Mouse (Mus musculus): ENCODE results near the gene Irgc1. TPM values are rescaled to one million over a fixed set of nuclear protein-coding genes. Genes with fewer than 3 reads are reported as not detected.

The Irgc1 gene
- not detected in 2 replicates for polyA plus RNA-seq (2015; fragmentation: Nextera tagmentation; extraction: Ambion mirVana)

- Histone ChIP-seq H3K27ac (ENCODE audit: low read depth, low read length) (no peak within 1 kb of the TSS), H3K9ac (ENCODE audit: low read depth, low read length) (no peak within 1 kb of the TSS), H3K9me3 (ENCODE audit: control insufficient read depth) (no peaks in the 10 kb centered on the region), H3K27me3 (replicated peaks; ENCODE audit: control insufficient read depth, insufficient read depth, low read length) (no peaks in the 10 kb centered on the region), H3K4me3 (ENCODE audit: low read depth, low read length) (no peak within 1 kb of the TSS), H3K36me3 (ENCODE audit: control insufficient read depth, insufficient read depth) (no peaks in the 10 kb centered on the region), H3K4me1 (replicated peaks; ENCODE audit: control insufficient read depth, insufficient read depth, low read length) (no peaks in the 10 kb centered on the region), H3K4me2 (replicated peaks; ENCODE audit: low read depth) (no peak within 1 kb of the TSS)
- TF ChIP-seq CTCF (IDR thresholded peaks at IDR 0.05; ENCODE audit: low read depth) = no peak
- WGBS = 70% methylated on average over 9 of the region's 9 CpGs
- no peak for ATAC-seq
Observed at GRCm38 (mm10) chr7:24451855-24452311, at the start of gene Irgc1. Gene Irgc1, minus strand, starts transcription at chr7:24452297.

GRCm38 (mm10) chr7:24501492-24501891 lies 49.4 kb upstream of the Irgc1 start:
- peaks cover 24% of the 10 kb centered on the region for H3K27me3 ChIP-seq (replicated peaks; ENCODE audit: control insufficient read depth, insufficient read depth, low read length)
- WGBS = 39% methylated on average over 21 of the region's 21 CpGs
- H3K36me3 ChIP-seq (ENCODE audit: control insufficient read depth, insufficient read depth) = no peaks in the 10 kb centered on the region
- H3K9me3 ChIP-seq (ENCODE audit: control insufficient read depth) = no peaks in the 10 kb centered on the region
- ATAC-seq = no peak
- peak; percentile 57 for TF ChIP-seq CTCF (IDR thresholded peaks at IDR 0.05; ENCODE audit: low read depth)
- H3K4me2 ChIP-seq (replicated peaks; ENCODE audit: low read depth) = no peak overlapping the region
- H3K4me1 ChIP-seq (replicated peaks; ENCODE audit: control insufficient read depth, insufficient read depth, low read length) = no peaks in the 10 kb centered on the region
- no peak overlapping the region for H3K9ac ChIP-seq (ENCODE audit: low read depth, low read length)
- H3K4me3 ChIP-seq (ENCODE audit: low read depth, low read length) = no peak overlapping the region
- no peak overlapping the region for H3K27ac ChIP-seq (ENCODE audit: low read depth, low read length)

- no peak for ATAC-seq
- Histone ChIP-seq H3K27ac (ENCODE audit: low read depth, low read length) (no peak overlapping the region), H3K4me2 (replicated peaks; ENCODE audit: low read depth) (no peak overlapping the region), H3K9me3 (ENCODE audit: control insufficient read depth) (no peaks in the 10 kb centered on the region), H3K27me3 (replicated peaks; ENCODE audit: control insufficient read depth, insufficient read depth, low read length) (peaks cover 24% of the 10 kb centered on the region), H3K4me1 (replicated peaks; ENCODE audit: control insufficient read depth, insufficient read depth, low read length) (no peaks in the 10 kb centered on the region), H3K4me3 (ENCODE audit: low read depth, low read length) (no peak overlapping the region), H3K36me3 (ENCODE audit: control insufficient read depth, insufficient read depth) (no peaks in the 10 kb centered on the region), H3K9ac (ENCODE audit: low read depth, low read length) (no peak overlapping the region)
- TF ChIP-seq CTCF (IDR thresholded peaks at IDR 0.05; ENCODE audit: low read depth) = peak; percentile 58
- WGBS = 39% methylated on average over 7 of the region's 7 CpGs
Observed at GRCm38 (mm10) chr7:24500929-24501328, 48.8 kb upstream of the Irgc1 start.

- ATAC-seq = no peak; the same call in 1 of the 2 replicates
- 0 out of 2 replicates have a peak overlapping the region, but pooled peaks have one; percentile 18 for H3K4me3 ChIP-seq (ENCODE audit: low read depth, low read length)
- H3K27ac ChIP-seq (ENCODE audit: low read depth, low read length) = no peak overlapping the region
- H3K36me3 ChIP-seq (ENCODE audit: control insufficient read depth, insufficient read depth) = no peaks in the 10 kb centered on the region
- TF ChIP-seq CTCF (IDR thresholded peaks at IDR 0.05; ENCODE audit: low read depth) = no peak
- H3K4me1 ChIP-seq (replicated peaks; ENCODE audit: control insufficient read depth, insufficient read depth, low read length) = no peaks in the 10 kb centered on the region
- H3K9ac ChIP-seq (ENCODE audit: low read depth, low read length) = no peak overlapping the region
- peak overlapping the region; percentile 45 for H3K4me2 ChIP-seq (replicated peaks; ENCODE audit: low read depth)
- 11% methylated on average over 43 of the region's 43 CpGs for WGBS
- H3K27me3 ChIP-seq (replicated peaks; ENCODE audit: control insufficient read depth, insufficient read depth, low read length) = peaks cover 24% of the 10 kb centered on the region
- H3K9me3 ChIP-seq (ENCODE audit: control insufficient read depth) = no peaks in the 10 kb centered on the region
Observed at GRCm38 (mm10) chr7:24499856-24500577, 47.9 kb upstream of the Irgc1 start.

- H3K4me2 ChIP-seq (replicated peaks; ENCODE audit: low read depth) = no peak overlapping the region
- ATAC-seq = no peak
- no peak overlapping the region for H3K9ac ChIP-seq (ENCODE audit: low read depth, low read length)
- WGBS = 83% methylated on average over 8 of the region's 8 CpGs
- H3K27ac ChIP-seq (ENCODE audit: low read depth, low read length) = no peak overlapping the region
- H3K9me3 ChIP-seq (ENCODE audit: control insufficient read depth) = no peaks in the 10 kb centered on the region
- no peaks in the 10 kb centered on the region for H3K36me3 ChIP-seq (ENCODE audit: control insufficient read depth, insufficient read depth)
- TF ChIP-seq CTCF (IDR thresholded peaks at IDR 0.05; ENCODE audit: low read depth) = no peak
- no peak overlapping the region for H3K4me3 ChIP-seq (ENCODE audit: low read depth, low read length)
- no peaks in the 10 kb centered on the region for H3K4me1 ChIP-seq (replicated peaks; ENCODE audit: control insufficient read depth, insufficient read depth, low read length)
- H3K27me3 ChIP-seq (replicated peaks; ENCODE audit: control insufficient read depth, insufficient read depth, low read length) = 0 out of 2 replicates have a peak, but pooled peaks cover 5% of the 10 kb centered on the region
Observed at GRCm38 (mm10) chr7:24488303-24488702, 36.2 kb upstream of the Irgc1 start.

- 63% methylated on average over 3 of the region's 3 CpGs for WGBS
- no peak for ATAC-seq
- H3K27me3 ChIP-seq (replicated peaks; ENCODE audit: control insufficient read depth, insufficient read depth, low read length) = 0 out of 2 replicates have a peak, but pooled peaks cover 9% of the 10 kb centered on the region
Observed at GRCm38 (mm10) chr7:24487403-24487802, 35.3 kb upstream of the Irgc1 start.

More at GRCm38 (mm10) chr7:24487403-24487802, 35.3 kb upstream of the Irgc1 start:
- TF ChIP-seq CTCF (IDR thresholded peaks at IDR 0.05; ENCODE audit: low read depth) = no peak
- Histone ChIP-seq H3K4me3 (ENCODE audit: low read depth, low read length) (no peak overlapping the region), H3K9ac (ENCODE audit: low read depth, low read length) (no peak overlapping the region), H3K36me3 (ENCODE audit: control insufficient read depth, insufficient read depth) (no peaks in the 10 kb centered on the region), H3K4me2 (replicated peaks; ENCODE audit: low read depth) (no peak overlapping the region), H3K9me3 (ENCODE audit: control insufficient read depth) (no peaks in the 10 kb centered on the region), H3K27ac (ENCODE audit: low read depth, low read length) (no peak overlapping the region), H3K4me1 (replicated peaks; ENCODE audit: control insufficient read depth, insufficient read depth, low read length) (no peaks in the 10 kb centered on the region)

Data from intestine, postnatal 0 days (tissue).